Mouse (Mus musculus) CH12.LX (cell line): ENCODE data around the gene Csdc2. TPM values are rescaled to one million over a fixed set of nuclear protein-coding genes. Genes with fewer than 3 reads are reported as not detected.

Source experiments
- DNase-seq: peaks from one replicate; pipeline ENCODE4 v3.0.0-alpha.2; 2013; ENCODE audit errors: extremely low read depth
- H3K27ac ChIP-seq: 2 replicates; pipeline ENCODE4 v1.5.1; 2012; ENCODE audit warnings: low read depth, mild to moderate bottlenecking, control low read depth, moderate library complexity; ENCODE audit not compliant: insufficient read depth
- H3K27me3 ChIP-seq: replicated peaks from 2 replicates; pipeline ENCODE3; 2012; ENCODE audit warnings: inconsistent platforms
- H3K36me3 ChIP-seq, 2 experiments: replicated peaks in 1 of 2; 2 replicates each; pipeline versions ENCODE3 to v1.6.1; 2012; ENCODE audit warnings: inconsistent platforms in 1 of 2, low read length in 1 of 2, mild to moderate bottlenecking in 1 of 2, mixed read lengths in 1 of 2, moderate library complexity in 1 of 2; ENCODE audit not compliant: control insufficient read depth in 1 of 2, insufficient read depth in 1 of 2
- H3K4me1 ChIP-seq, 2 experiments: 2 replicates each; pipeline ENCODE4 v1.6.1; 2012; ENCODE audit warnings: inconsistent platforms in 1 of 2, moderate library complexity in 1 of 2; ENCODE audit not compliant: insufficient read depth in 2 of 2, control insufficient read depth in 1 of 2
- H3K4me2 ChIP-seq: 2 replicates; pipeline ENCODE4 v1.6.1; 2012; ENCODE audit warnings: low read depth, mild to moderate bottlenecking, control low read depth; ENCODE audit not compliant: poor library complexity, insufficient read depth, severe bottlenecking
- H3K4me3 ChIP-seq, 3 experiments: fragments of 150-350 bp in 1 of 3; sonication (generic) in 1 of 3; replicated peaks in 1 of 3; 2 replicates each; pipeline versions ENCODE3 to v1.5.1; 2011 to 2012; ENCODE audit warnings: low read depth in 2 of 3, low read length in 2 of 3, mild to moderate bottlenecking in 2 of 3, moderate library complexity in 2 of 3, control low read depth in 1 of 3, improper control_type of control experiment in 1 of 3, inconsistent platforms in 1 of 3, mixed read lengths in 1 of 3; ENCODE audit not compliant: poor library complexity in 1 of 3
- H3K79me2 ChIP-seq: replicated peaks from 2 replicates; pipeline ENCODE4 v1.6.1; 2012; ENCODE audit warnings: mild to moderate bottlenecking, moderate library complexity; ENCODE audit not compliant: control insufficient read depth, poor library complexity, insufficient read depth, severe bottlenecking; ENCODE audit errors: extremely low read depth
- H3K9ac ChIP-seq: 2 replicates; pipeline ENCODE4 v1.6.1; 2012; ENCODE audit warnings: low read depth, mild to moderate bottlenecking, control low read depth, moderate library complexity; ENCODE audit not compliant: insufficient read depth
- H3K9me3 ChIP-seq: replicated peaks from 2 replicates; pipeline ENCODE3; 2012; ENCODE audit warnings: low read length, inconsistent platforms, mixed read lengths
- BHLHE40 ChIP-seq: IDR thresholded peaks from 2 replicates; pipeline ENCODE4 v1.6.1; 2011; ENCODE audit warnings: mild to moderate bottlenecking, low read depth, low read length, improper control_type of control experiment
- CHD1 ChIP-seq: IDR thresholded peaks from 2 replicates; pipeline ENCODE4 v1.6.1; 2012; ENCODE audit warnings: low read depth, low read length, improper control_type of control experiment, inconsistent platforms
- CHD2 ChIP-seq: IDR thresholded peaks from 2 replicates; pipeline ENCODE4 v1.6.1; 2011; ENCODE audit warnings: low read length, improper control_type of control experiment
- CTCF ChIP-seq, 2 experiments: IDR thresholded peaks in 1 of 2; conservative IDR thresholded peaks in 1 of 2; 2 replicates each; pipeline ENCODE4 v1.5.1; 2011 to 2012; ENCODE audit warnings: low read depth in 2 of 2, low read length in 2 of 2, improper control_type of control experiment in 1 of 2, inconsistent platforms in 1 of 2, mild to moderate bottlenecking in 1 of 2, moderate library complexity in 1 of 2
- ELF1 ChIP-seq: IDR thresholded peaks from 2 replicates; pipeline ENCODE4 v1.6.1; 2014; ENCODE audit warnings: low read depth, mild to moderate bottlenecking, inconsistent platforms, low read length, improper control_type of control experiment
- EP300 ChIP-seq: IDR thresholded peaks from 2 replicates; pipeline ENCODE4 v1.6.1; 2011; ENCODE audit warnings: low read length, improper control_type of control experiment
- ETS1 ChIP-seq: conservative IDR thresholded peaks from 2 replicates; pipeline ENCODE4 v1.6.1; 2012; ENCODE audit warnings: low read depth, mild to moderate bottlenecking, inconsistent platforms, low read length, improper control_type of control experiment, moderate library complexity
- GABPA ChIP-seq: IDR thresholded peaks from 2 replicates; pipeline ENCODE4 v1.6.1; 2012; ENCODE audit warnings: low read depth, low read length, improper control_type of control experiment, inconsistent platforms; ENCODE audit not compliant: insufficient replicate concordance
- IRF4 ChIP-seq: IDR thresholded peaks from 2 replicates; pipeline ENCODE4 v1.6.1; 2014; ENCODE audit warnings: low read depth, mild to moderate bottlenecking, inconsistent platforms, low read length, improper control_type of control experiment
- MAFK ChIP-seq: IDR thresholded peaks from 2 replicates; pipeline ENCODE4 v1.6.1; 2011; ENCODE audit warnings: low read length, improper control_type of control experiment; ENCODE audit not compliant: insufficient replicate concordance
- MAX ChIP-seq: IDR thresholded peaks from 2 replicates; pipeline ENCODE4 v1.6.1; 2011; ENCODE audit warnings: low read length, improper control_type of control experiment
- MAZ ChIP-seq: IDR thresholded peaks from 2 replicates; pipeline ENCODE4 v1.6.1; 2012; ENCODE audit warnings: low read depth, mild to moderate bottlenecking, inconsistent platforms, low read length, improper control_type of control experiment, moderate library complexity
- MEF2A ChIP-seq: IDR thresholded peaks from 2 replicates; pipeline ENCODE4 v1.6.1; 2014; ENCODE audit warnings: low read depth, mild to moderate bottlenecking, inconsistent platforms, low read length, improper control_type of control experiment, borderline replicate concordance
- MXI1 ChIP-seq: IDR thresholded peaks from 2 replicates; pipeline ENCODE4 v1.6.1; 2011; ENCODE audit warnings: mild to moderate bottlenecking, low read depth, low read length, improper control_type of control experiment
- MYC ChIP-seq: IDR thresholded peaks from 2 replicates; pipeline ENCODE4 v1.6.1; 2011; ENCODE audit warnings: low read depth, mild to moderate bottlenecking, improper control_type of control experiment, low read length
- NELFE ChIP-seq: IDR thresholded peaks from 2 replicates; pipeline ENCODE4 v1.6.1; 2011; ENCODE audit warnings: low read depth, low read length, improper control_type of control experiment
- NRF1 ChIP-seq: IDR thresholded peaks from 2 replicates; pipeline ENCODE4 v1.6.1; 2014; ENCODE audit warnings: low read depth, mild to moderate bottlenecking, inconsistent platforms, low read length, improper control_type of control experiment, moderate library complexity
- PAX5 ChIP-seq: IDR thresholded peaks from 2 replicates; pipeline ENCODE4 v1.6.1; 2012; ENCODE audit warnings: low read length, inconsistent platforms, mixed read lengths
- RAD21 ChIP-seq: IDR thresholded peaks from 2 replicates; pipeline ENCODE4 v1.6.1; 2011; ENCODE audit warnings: low read depth, mild to moderate bottlenecking, low read length, improper control_type of control experiment, moderate library complexity
- TBP ChIP-seq: conservative IDR thresholded peaks from 2 replicates; pipeline ENCODE4 v1.6.1; 2011; ENCODE audit warnings: low read depth, low read length, improper control_type of control experiment
- TCF12 ChIP-seq: IDR thresholded peaks from 2 replicates; pipeline ENCODE4 v1.6.1; 2014; ENCODE audit warnings: low read depth, mild to moderate bottlenecking, inconsistent platforms, low read length, improper control_type of control experiment
- USF1 ChIP-seq: IDR thresholded peaks from 2 replicates; pipeline ENCODE4 v1.6.1; 2014; ENCODE audit warnings: low read depth, mild to moderate bottlenecking, inconsistent platforms, low read length, improper control_type of control experiment
- USF2 ChIP-seq: conservative IDR thresholded peaks from 2 replicates; pipeline ENCODE4 v1.6.1; 2011; ENCODE audit warnings: low read depth, low read length, improper control_type of control experiment
- ZNF384 ChIP-seq: IDR thresholded peaks from 2 replicates; pipeline ENCODE4 v1.6.1; 2012; ENCODE audit warnings: low read depth, low read length, improper control_type of control experiment, inconsistent platforms
- dilution Hi-C: fragments of 300-500 bp; cut with MboI; formaldehyde crosslinking; loops from 2 replicates; pipeline ENCODE4 v1.14.3; 2020; ENCODE audit warnings: low sequenced_read_pairs; ENCODE audit not compliant: extremely low pct_unique_long_range_greater_than_20kb, extremely low pct_ligation_motif_present
- in situ Hi-C: fragments of 300-500 bp; cut with MboI; formaldehyde crosslinking; loops from 3 replicates; pipeline ENCODE4 v1.14.3; 2019; ENCODE audit warnings: low sequenced_read_pairs, low pct_ligation_motif_present, low pct_unique_long_range_greater_than_20kb, mixed read lengths
- polyA plus RNA-seq: library from polyadenylated mRNA; unstranded; fragments of >175 nt; gene quantifications from 2 replicates; pipeline ENCODE4 v1.2.1, GENCODE M21; 2012; ENCODE audit warnings: low read depth; ENCODE audit not compliant: insufficient read length
- total RNA-seq, 2 experiments: library from RNA; depleted of rRNA; stranded (reverse); fragments of 300-350 nt in 1 of 2; fragments of >200 nt in 1 of 2; gene quantifications; 2 replicates each; pipeline ENCODE4 v1.2.3; 2012 to 2014

The Csdc2 gene
- total and polyA plus RNA-seq, 3 experiments = 0.08 to 0.43 TPM; not detected in 1

GRCm38 (mm10) chr15:81943176-81943749 is 6.7 kb downstream of the Csdc2 start:
- Histone ChIP-seq H3K4me2 (peak overlapping the region; percentile 65), H3K36me3 (no peaks in the 10 kb centered on the region), H3K27me3 (no peaks in the 10 kb centered on the region), H3K9ac (no peak overlapping the region), H3K27ac (peak overlapping the region; percentile 71; the same call in 1 of the 2 replicates), H3K79me2 (no peaks in the 10 kb centered on the region), H3K4me3 (peak overlapping the region; percentile 22 to 42 (median 23)), H3K4me1 (peaks cover 15 to 39% of the 10 kb centered on the region in 2 experiments), H3K9me3 (peaks cover 5% of the 10 kb centered on the region)
- DNase-seq = peak; percentile 93
- 0 out of 2 replicates have a peak, but pooled peaks have one; percentile 18 for TF ChIP-seq TCF12
- 0 out of 2 replicates have a peak, but pooled peaks have one; percentile 29 for TF ChIP-seq MEF2A
- TF ChIP-seq MAFK = no peak
- TF ChIP-seq MXI1 = 0 out of 2 replicates have a peak, but pooled peaks have one; percentile 37
- 0 out of 2 replicates have a peak, but pooled peaks have one; percentile 22 for TF ChIP-seq TBP
- peak; percentile 39; the same call in 1 of the 2 replicates for TF ChIP-seq IRF4
- TF ChIP-seq ETS1 = 0 out of 2 replicates have a peak, but pooled peaks have one; percentile 27
- no peak for TF ChIP-seq MAZ
- dilution Hi-C loops (no loop called here), in situ Hi-C loops (no loop called here)

DNA sequence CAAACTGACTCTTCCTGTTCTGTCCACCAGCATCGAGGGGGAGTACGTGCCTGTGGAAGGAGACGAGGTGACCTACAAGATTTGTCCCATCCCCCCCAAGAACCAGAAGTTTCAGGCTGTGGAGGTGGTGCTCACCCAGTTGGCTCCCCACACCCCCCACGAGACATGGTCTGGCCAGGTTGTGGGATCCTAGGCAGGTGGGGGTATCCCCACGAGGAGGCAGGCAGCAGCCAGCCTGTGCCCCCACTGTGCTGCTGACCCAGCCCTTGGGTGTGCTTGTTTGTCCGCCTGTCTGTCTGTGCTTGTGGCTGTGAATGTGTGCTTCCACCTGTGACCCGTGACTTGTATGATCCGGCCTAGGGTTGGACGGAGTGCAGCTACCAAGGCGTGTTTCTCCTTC is 12.5 kb downstream of the Csdc2 start:
- Histone ChIP-seq H3K4me2 (no peak overlapping the region), H3K36me3 (peaks cover 36 to 52% of the 10 kb centered on the region in 2 experiments), H3K27ac (no peak overlapping the region), H3K9ac (no peak overlapping the region), H3K79me2 (no peaks in the 10 kb centered on the region), H3K4me1 (peaks cover 13 to 21% of the 10 kb centered on the region in 2 experiments), H3K27me3 (no peaks in the 10 kb centered on the region), H3K9me3 (peaks cover 5% of the 10 kb centered on the region), H3K4me3 (no peak overlapping the region)
- DNase-seq = no peak
- dilution Hi-C loops (no loop called here), in situ Hi-C loops (no loop called here)
- TF ChIP-seq MAX = no peak
- TF ChIP-seq EP300 = no peak
- no peak for TF ChIP-seq NELFE
- no peak for TF ChIP-seq RAD21
- no peak for TF ChIP-seq PAX5
- TF ChIP-seq GABPA = no peak
- no peak for TF ChIP-seq USF1
- TF ChIP-seq CHD2 = no peak
- TF ChIP-seq ELF1 = no peak
- TF ChIP-seq MYC = no peak
- no peak for TF ChIP-seq USF2
- TF ChIP-seq TBP = no peak
- no peak for TF ChIP-seq CHD1
- TF ChIP-seq MAFK = no peak
- no peak for TF ChIP-seq MAZ
- no peak for TF ChIP-seq NRF1
- no peak for TF ChIP-seq CTCF (conservative IDR thresholded peaks at IDR 0.05 in 1 of 2, IDR thresholded peaks at IDR 0.05 in 1 of 2; ENCODE audit: low read depth in 2 of 2, low read length in 2 of 2)
- TF ChIP-seq BHLHE40 = no peak
- no peak for TF ChIP-seq ZNF384
